Mouse (Mus musculus) right cerebral cortex, postnatal 4 days (tissue): ENCODE data around the gene Apeh.

Source experiments
- DNase-seq: peaks from one replicate; pipeline ENCODE4 v3.0.0-alpha.2; 2022

Gene Apeh

GRCm38 (mm10) chr9:108072481-108072924 is 21.9 kb downstream of the Apeh start:
- no peak for DNase-seq

GRCm38 (mm10) chr9:108071801-108072200 is 22.6 kb downstream of the Apeh start:
- no peak for DNase-seq

GRCm38 (mm10) chr9:108069529-108069928 is 24.9 kb downstream of the Apeh start:
- no peak for DNase-seq

- DNase-seq = no peak
These were observed 25.4 kb downstream of the Apeh start for GRCm38 (mm10) chr9:108069007-108069406.

- peak; percentile 79 for DNase-seq
These were observed 26.5 kb downstream of the Apeh start for GRCm38 (mm10) chr9:108067900-108068299.

- DNase-seq = no peak
These were observed 27.2 kb downstream of the Apeh start for GRCm38 (mm10) chr9:108067199-108067598.

GRCm38 (mm10) chr9:108065491-108066011 is 28.9 kb downstream of the Apeh start:
- DNase-seq = peak; percentile 52

GRCm38 (mm10) chr9:108063361-108063760 is 31.0 kb downstream of the Apeh start:
- no peak for DNase-seq

- DNase-seq = no peak
These were observed 32.3 kb downstream of the Apeh start for GRCm38 (mm10) chr9:108062142-108062541.

- DNase-seq = no peak
These were observed 36.1 kb downstream of the Apeh start for GRCm38 (mm10) chr9:108058291-108058690.

- DNase-seq = no peak
These were observed 37.2 kb downstream of the Apeh start for GRCm38 (mm10) chr9:108057262-108057562.

- DNase-seq = no peak
These were observed 37.8 kb downstream of the Apeh start for GRCm38 (mm10) chr9:108056361-108057261.

- no peak for DNase-seq
These were observed 38.7 kb downstream of the Apeh start for GRCm38 (mm10) chr9:108055661-108056237.

GRCm38 (mm10) chr9:108055061-108055460 is 39.3 kb downstream of the Apeh start:
- DNase-seq = no peak

- DNase-seq = no peak
These were observed 39.9 kb downstream of the Apeh start for GRCm38 (mm10) chr9:108054331-108055040.

GRCm38 (mm10) chr9:108053665-108054225 is 40.7 kb downstream of the Apeh start:
- no peak for DNase-seq

- peak; percentile 97 for DNase-seq
These were observed 41.3 kb downstream of the Apeh start, which contains the start of gene Amigo3 for GRCm38 (mm10) chr9:108052885-108053664. Gene Amigo3 (plus strand): TSS chr9:108053159.

- DNase-seq = no peak
These were observed 42.0 kb downstream of the Apeh start for GRCm38 (mm10) chr9:108052411-108052810.

GRCm38 (mm10) chr9:108051931-108052220 is 42.5 kb downstream of the Apeh start:
- no peak for DNase-seq

- no peak for DNase-seq
These were observed 43.0 kb downstream of the Apeh start for GRCm38 (mm10) chr9:108051184-108051930.

GRCm38 (mm10) chr9:108049561-108050251 is 44.7 kb downstream of the Apeh start:
- no peak for DNase-seq
